Mouse (Mus musculus) hindbrain, embryonic 12.5 days (tissue): ENCODE results near the gene Capn12. TPM values are rescaled to one million over a fixed set of nuclear protein-coding genes. Genes with fewer than 3 reads are reported as not detected.
"Not testable (repeated sequence)": the region's sequence is repeated elsewhere in the genome, so short reads cannot be mapped to it uniquely, and the experiment has no call there.

Experiments used
- ATAC-seq: fragments of 200-750 bp; cut with Nextera tagmentation; 2 replicates; pipeline ENCODE4 v1.8.0; 2017; ENCODE audit warnings: moderate TSS enrichment; ENCODE audit not compliant: low FRiP score
- H3K27ac ChIP-seq: fragments of 300-500 bp; sonication (generic); 2 replicates; pipeline ENCODE4 v1.5.1; 2016; ENCODE audit warnings: mild to moderate bottlenecking
- H3K27me3 ChIP-seq: fragments of 300-500 bp; sonication (generic); 2 replicates; pipeline ENCODE4 v1.6.1; 2016; ENCODE audit warnings: mild to moderate bottlenecking
- H3K36me3 ChIP-seq: fragments of 300-500 bp; sonication (generic); 2 replicates; pipeline ENCODE4 v1.6.1; 2016; ENCODE audit warnings: mild to moderate bottlenecking
- H3K4me1 ChIP-seq: fragments of 300-500 bp; sonication (generic); 2 replicates; pipeline ENCODE4 v1.6.1; 2016
- H3K4me2 ChIP-seq: fragments of 300-500 bp; sonication (generic); replicated peaks from 2 replicates; pipeline ENCODE4 v1.6.1; 2016; ENCODE audit warnings: mild to moderate bottlenecking
- H3K4me3 ChIP-seq: fragments of 300-500 bp; sonication (generic); 2 replicates; pipeline ENCODE4 v1.5.1; 2016; ENCODE audit warnings: mild to moderate bottlenecking
- H3K9ac ChIP-seq: fragments of 300-500 bp; sonication (generic); 2 replicates; pipeline ENCODE4 v1.6.1; 2016; ENCODE audit warnings: mild to moderate bottlenecking, moderate library complexity
- H3K9me3 ChIP-seq: fragments of 300-500 bp; sonication (generic); replicated peaks from 2 replicates; pipeline ENCODE4 v1.6.1; 2016; ENCODE audit warnings: mild to moderate bottlenecking
- WGBS: fragments of 180-500 bp; shearing (Covaris S2); methylation state at CpG from one replicate; pipeline ENCODE4 v1.1.7; 2016; 5-methylcytosine and 5-hydroxymethylcytosine counted together
- polyA plus RNA-seq: library from polyadenylated mRNA; unstranded; fragments of >200 nt; fragmentation: Nextera tagmentation; extraction: Ambion mirVana; gene quantifications from 2 replicates; pipeline ENCODE4 v1.2.1, GENCODE M21; 2016

Capn12 gene
- polyA plus RNA-seq, 1 experiment from 2014 or later, result 0.34 TPM

GRCm38 (mm10) chr7:28864288-28864750 is 16.9 kb upstream of the Capn12 start:
- H3K27me3 ChIP-seq, result 0 out of 2 replicates have a peak, but pooled peaks cover 3% of the 10 kb centered on the region
- H3K4me3 ChIP-seq, result no peak overlapping the region
- 48% methylated on average over 9 of the region's 9 CpGs for WGBS
- peaks cover 14% of the 10 kb centered on the region; the same call in 1 of the 2 replicates for H3K4me1 ChIP-seq
- no peaks in the 10 kb centered on the region for H3K36me3 ChIP-seq
- no peak overlapping the region for H3K4me2 ChIP-seq
- H3K9me3 ChIP-seq, result peaks cover 5% of the 10 kb centered on the region; the same call in 1 of the 2 replicates
- no peak overlapping the region for H3K27ac ChIP-seq
- H3K9ac ChIP-seq, result no peak overlapping the region
- ATAC-seq, result no peak

DNA sequence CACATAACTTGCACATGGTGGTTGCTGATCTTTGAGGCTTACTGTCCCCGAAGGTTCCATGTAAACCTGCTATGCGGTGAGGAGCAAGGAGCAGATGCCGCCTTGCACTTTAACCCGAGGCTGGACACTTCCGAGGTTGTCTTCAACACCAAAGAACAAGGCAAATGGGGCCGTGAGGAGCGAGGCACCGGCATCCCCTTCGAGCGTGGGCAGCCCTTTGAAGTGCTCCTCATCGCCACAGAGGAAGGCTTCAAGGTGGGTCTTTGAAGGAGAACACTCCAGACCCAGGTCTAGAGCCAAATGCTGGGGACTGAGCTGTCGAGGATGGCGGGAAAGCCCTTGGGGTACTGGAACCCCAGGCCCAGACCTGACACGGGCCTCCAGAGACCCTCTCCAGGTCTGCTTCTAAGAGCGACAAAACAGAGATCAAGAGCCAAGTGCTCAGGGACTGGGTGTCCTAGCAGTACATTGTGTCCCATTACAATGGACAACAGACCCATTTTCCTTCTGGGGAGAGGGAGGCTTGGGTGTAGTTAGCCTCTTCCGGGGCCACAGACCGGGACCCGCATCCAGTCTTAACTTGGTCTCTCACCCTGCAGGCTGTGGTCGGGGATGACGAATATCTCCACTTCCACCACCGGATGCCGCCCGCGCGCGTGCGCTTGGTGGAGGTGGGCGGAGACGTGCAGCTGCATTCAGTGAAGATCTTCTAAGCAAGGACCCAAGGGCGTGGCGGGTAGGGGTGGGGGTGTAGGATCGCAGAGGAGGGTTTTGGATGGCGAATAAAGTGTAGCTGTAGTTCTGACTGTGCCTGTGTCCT is 15.5 kb upstream of the Capn12 start:
- H3K9ac ChIP-seq, result peak overlapping the region; percentile 51
- peak overlapping the region; percentile 20 for H3K4me3 ChIP-seq
- H3K36me3 ChIP-seq, result no peaks in the 10 kb centered on the region
- WGBS, result 46% methylated on average over 33 of the region's 33 CpGs
- peaks cover 4% of the 10 kb centered on the region; the same call in 1 of the 2 replicates for H3K9me3 ChIP-seq
- no peak overlapping the region; the same call in 1 of the 2 replicates for H3K27ac ChIP-seq
- peaks cover 14% of the 10 kb centered on the region; the same call in 1 of the 2 replicates for H3K4me1 ChIP-seq
- ATAC-seq, result peak; percentile 43; the same call in 1 of the 2 replicates
- 0 out of 2 replicates have a peak, but pooled peaks cover 3% of the 10 kb centered on the region for H3K27me3 ChIP-seq
- H3K4me2 ChIP-seq, result peak overlapping the region; percentile 51

DNA sequence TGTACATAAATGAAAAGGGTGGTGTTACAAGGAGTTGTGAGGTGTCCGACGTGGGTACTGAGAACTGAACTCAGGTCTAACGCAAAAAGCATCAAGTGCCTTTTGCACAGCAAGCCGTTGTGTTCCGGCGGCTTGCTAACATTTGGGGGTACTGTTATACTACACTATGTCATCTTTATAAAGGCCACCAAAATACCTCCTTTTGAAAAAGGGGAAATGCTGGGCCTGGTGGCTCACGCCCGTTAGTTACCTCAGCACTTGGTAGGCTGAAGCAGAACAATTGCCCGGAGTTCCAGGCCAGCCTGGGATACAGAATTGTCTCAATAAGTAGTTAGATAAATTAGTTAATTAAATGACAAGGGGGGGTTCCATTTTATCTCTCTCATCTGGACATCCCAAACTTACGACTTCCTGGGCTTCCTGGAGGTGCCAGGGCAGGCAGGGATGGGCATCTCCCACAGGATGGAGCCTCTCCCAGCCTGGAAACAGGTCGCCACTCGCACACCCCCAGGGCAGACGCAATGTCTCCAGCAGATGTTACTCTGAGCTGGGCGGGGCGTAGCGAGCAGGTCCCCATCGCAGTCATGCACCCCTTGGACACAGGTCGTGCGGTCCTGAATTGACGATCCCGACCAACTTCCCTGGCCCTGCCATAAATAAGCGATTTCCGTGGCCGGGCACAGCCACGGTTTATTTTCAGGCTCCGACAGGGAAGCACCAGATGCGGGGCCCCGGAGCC is 14.3 kb upstream of the Capn12 start:
- no peak for ATAC-seq
- Histone ChIP-seq H3K9me3 (no peaks in the 10 kb centered on the region), H3K27me3 (0 out of 2 replicates have a peak, but pooled peaks cover 3% of the 10 kb centered on the region), H3K4me2 (no peak overlapping the region), H3K4me1 (peaks cover 14% of the 10 kb centered on the region; the same call in 1 of the 2 replicates), H3K9ac (no peak overlapping the region), H3K4me3 (no peak overlapping the region), H3K36me3 (no peaks in the 10 kb centered on the region), H3K27ac (no peak overlapping the region)
- WGBS, result 90% methylated on average over 28 of the region's 28 CpGs

GRCm38 (mm10) chr7:28867508-28868340 is 13.5 kb upstream of the Capn12 start:
- not testable (repeated sequence) for H3K9ac ChIP-seq, H3K36me3 ChIP-seq, H3K27me3 ChIP-seq, H3K27ac ChIP-seq, H3K9me3 ChIP-seq, ATAC-seq, H3K4me3 ChIP-seq
- 0 out of 2 replicates have a peak overlapping the region, but pooled peaks have one; percentile 11 for H3K4me2 ChIP-seq
- H3K4me1 ChIP-seq, result peaks cover 14% of the 10 kb centered on the region; the same call in 1 of the 2 replicates
- WGBS, result 29% methylated on average over 23 of the region's 23 CpGs

DNA sequence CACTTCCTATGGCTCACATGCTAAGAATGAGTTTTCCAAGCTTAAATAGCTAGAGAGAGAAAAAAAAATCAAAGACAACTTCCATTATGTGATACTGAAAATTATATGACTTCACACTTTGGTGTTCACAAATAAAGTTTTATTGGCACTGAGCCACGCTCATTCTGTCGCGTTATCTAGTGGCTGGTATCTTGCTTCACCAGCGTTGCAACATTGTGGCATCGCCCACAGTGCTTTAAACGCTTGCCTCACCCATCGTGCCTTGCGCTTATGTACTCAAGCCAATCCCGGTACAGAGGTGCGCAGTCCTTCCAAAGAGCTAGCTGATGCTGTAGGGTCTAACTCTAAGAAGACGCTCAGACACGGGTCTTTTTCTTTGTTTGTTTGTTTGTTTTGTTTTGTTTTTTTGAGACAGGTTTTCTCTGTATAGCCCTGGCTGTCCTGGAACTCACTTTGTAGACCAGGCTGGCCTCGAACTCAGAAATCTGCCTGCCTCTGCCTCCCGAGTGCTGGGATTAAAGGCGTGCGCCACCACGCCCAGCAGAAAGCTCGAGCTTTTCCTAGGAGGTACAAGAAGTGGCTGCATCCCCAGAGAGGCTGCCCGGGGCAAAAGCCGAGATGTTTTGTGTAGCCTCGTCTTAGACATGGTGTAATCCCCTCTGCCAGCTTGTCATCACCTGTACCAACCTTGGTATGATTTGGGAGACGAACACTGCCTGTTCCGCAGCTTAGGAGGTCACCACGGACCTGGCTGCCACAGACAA is 10.1 kb upstream of the Capn12 start:
- Histone ChIP-seq H3K9me3 (no peaks in the 10 kb centered on the region), H3K27me3 (no peaks in the 10 kb centered on the region), H3K9ac (no peak overlapping the region), H3K4me1 (0 out of 2 replicates have a peak, but pooled peaks cover 2% of the 10 kb centered on the region), H3K27ac (no peak overlapping the region), H3K4me2 (no peak overlapping the region), H3K36me3 (no peaks in the 10 kb centered on the region), H3K4me3 (no peak overlapping the region)
- no peak for ATAC-seq
- 91% methylated on average over 24 of the region's 24 CpGs for WGBS

- Histone ChIP-seq H3K4me2 (no peak overlapping the region), H3K27ac (no peak overlapping the region), H3K4me3 (no peak overlapping the region), H3K27me3 (no peaks in the 10 kb centered on the region), H3K36me3 (no peaks in the 10 kb centered on the region), H3K9ac (no peak overlapping the region), H3K4me1 (no peaks in the 10 kb centered on the region), H3K9me3 (no peaks in the 10 kb centered on the region)
- 79% methylated on average over 2 of the region's 2 CpGs for WGBS
- ATAC-seq, result no peak
Observed at GRCm38 (mm10) chr7:28874565-28874964, 6.7 kb upstream of the Capn12 start.

- WGBS, result 77% methylated on average over 4 of the region's 4 CpGs
- Histone ChIP-seq H3K4me1 (no peaks in the 10 kb centered on the region), H3K36me3 (no peaks in the 10 kb centered on the region), H3K9ac (no peak overlapping the region), H3K4me2 (no peak overlapping the region), H3K4me3 (no peak overlapping the region), H3K27ac (no peak overlapping the region), H3K9me3 (no peaks in the 10 kb centered on the region), H3K27me3 (no peaks in the 10 kb centered on the region)
- ATAC-seq, result no peak
Observed at GRCm38 (mm10) chr7:28876099-28876498, 5.1 kb upstream of the Capn12 start.

- H3K36me3 ChIP-seq, result no peaks in the 10 kb centered on the region
- ATAC-seq, result no peak
- no peak overlapping the region for H3K4me3 ChIP-seq
- no peak overlapping the region for H3K9ac ChIP-seq
- H3K9me3 ChIP-seq, result no peaks in the 10 kb centered on the region
- 83% methylated on average over 7 of the region's 7 CpGs for WGBS
- H3K4me2 ChIP-seq, result no peak overlapping the region
- H3K27ac ChIP-seq, result no peak overlapping the region
- no peaks in the 10 kb centered on the region for H3K4me1 ChIP-seq
- no peaks in the 10 kb centered on the region for H3K27me3 ChIP-seq
Observed at GRCm38 (mm10) chr7:28877155-28877554, 4.1 kb upstream of the Capn12 start.

DNA sequence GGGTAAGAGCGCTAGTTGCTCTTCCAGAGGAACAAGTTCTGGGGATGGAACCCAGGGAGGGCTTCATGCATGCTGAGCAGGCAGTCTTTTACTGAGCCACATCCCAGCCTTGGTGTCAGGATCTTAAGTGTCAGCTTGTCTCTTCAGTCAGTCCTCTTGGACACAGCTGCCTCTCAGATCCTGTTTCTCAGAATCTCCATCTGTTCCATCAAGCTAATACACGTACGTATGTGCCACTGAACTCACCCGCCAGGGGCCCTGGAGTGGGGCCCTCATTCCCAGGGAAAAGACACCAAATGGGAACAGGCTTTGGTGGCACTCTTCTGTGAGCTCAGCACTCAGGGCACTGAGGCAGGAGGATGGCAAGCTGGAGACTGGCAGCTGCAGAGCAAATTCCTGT is 3.4 kb upstream of the Capn12 start:
- H3K4me1 ChIP-seq, result no peaks in the 10 kb centered on the region
- no peak overlapping the region for H3K4me2 ChIP-seq
- no peak overlapping the region for H3K4me3 ChIP-seq
- H3K9me3 ChIP-seq, result no peaks in the 10 kb centered on the region
- no peaks in the 10 kb centered on the region for H3K27me3 ChIP-seq
- H3K27ac ChIP-seq, result no peak overlapping the region
- 76% methylated on average over 4 of the region's 4 CpGs for WGBS
- no peak overlapping the region for H3K9ac ChIP-seq
- ATAC-seq, result no peak
- no peaks in the 10 kb centered on the region for H3K36me3 ChIP-seq

GRCm38 (mm10) chr7:28879606-28880005 is 1.6 kb upstream of the Capn12 start:
- no peak for ATAC-seq
- no peaks in the 10 kb centered on the region for H3K36me3 ChIP-seq
- H3K9me3 ChIP-seq, result no peaks in the 10 kb centered on the region
- 78% methylated on average over 7 of the region's 7 CpGs for WGBS
- H3K9ac ChIP-seq, result no peak overlapping the region
- no peaks in the 10 kb centered on the region for H3K4me1 ChIP-seq
- no peak overlapping the region for H3K4me3 ChIP-seq
- H3K27me3 ChIP-seq, result no peaks in the 10 kb centered on the region
- no peak overlapping the region for H3K27ac ChIP-seq
- H3K4me2 ChIP-seq, result no peak overlapping the region

- Histone ChIP-seq H3K4me3 (no peak overlapping the region), H3K9ac (no peak overlapping the region), H3K9me3 (no peaks in the 10 kb centered on the region), H3K36me3 (no peaks in the 10 kb centered on the region), H3K27me3 (no peaks in the 10 kb centered on the region), H3K27ac (no peak overlapping the region), H3K4me2 (no peak overlapping the region), H3K4me1 (no peaks in the 10 kb centered on the region)
- 58% methylated on average over 10 of the region's 10 CpGs for WGBS
- ATAC-seq, result no peak
Observed at GRCm38 (mm10) chr7:28880554-28880953, 668 bp upstream of the Capn12 start.
